Comparison of ENCODE assay signal across 7 mouse cellular contexts in the genomic region with DNA sequence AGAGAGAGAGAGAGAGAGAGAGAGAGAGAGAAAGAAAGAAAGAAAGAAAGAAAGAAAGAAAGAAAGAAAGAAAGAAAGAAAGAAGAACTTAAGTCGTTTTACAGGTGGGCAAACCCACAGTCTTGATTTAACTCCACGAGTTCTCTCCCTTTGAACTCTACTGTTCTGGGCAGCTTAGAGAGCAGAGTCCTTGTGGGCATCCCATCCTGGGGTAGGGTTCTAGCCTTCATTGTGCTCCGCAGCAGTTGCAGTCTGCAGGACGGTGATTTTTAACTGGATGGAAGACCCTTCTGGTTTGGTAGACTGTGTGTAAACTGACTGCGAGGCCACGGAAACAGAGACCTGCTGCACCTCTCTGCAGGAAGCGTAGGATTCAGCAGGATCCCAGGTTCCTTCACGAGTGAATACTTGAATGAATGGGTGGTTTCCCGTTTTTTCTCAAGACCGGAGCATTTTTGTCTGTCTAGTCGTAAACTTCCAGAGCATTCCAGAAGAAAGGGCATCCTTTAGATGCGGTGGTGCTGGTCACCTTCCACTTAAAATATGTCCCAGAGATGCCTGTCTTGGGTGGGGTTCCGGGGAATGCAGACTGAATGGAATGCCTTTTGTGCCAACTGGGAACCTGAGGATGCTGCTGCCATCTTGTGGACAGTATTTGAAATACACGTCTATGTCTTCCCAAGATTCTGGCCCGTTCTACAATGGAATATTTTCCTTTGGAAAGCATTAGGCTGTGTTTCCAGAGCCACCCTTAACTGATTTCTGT.
A peak's percentile ranks its signal among the peaks of the same experiment; 100 is the strongest.
DNase-seq lines count a peak whose midpoint lies in the region; ATAC-seq lines count a peak whose summit lies in the region.

No protein-coding gene starts in this region.

- H3K4me2 ChIP-seq in forebrain, embryonic 12.5 days, result peak overlapping the region; percentile 50
- peak overlapping the region; percentile 52 for H3K4me2 ChIP-seq in hindbrain, embryonic 12.5 days (replicated peaks)

- peaks cover 8% of the 10 kb centered on the region; the same call in 1 of the 2 replicates for H3K4me1 ChIP-seq in forebrain, embryonic 12.5 days
- H3K4me1 ChIP-seq in hindbrain, embryonic 12.5 days, result no peaks in the 10 kb centered on the region

- no peaks in the 10 kb centered on the region for H3K36me3 ChIP-seq in forebrain, embryonic 12.5 days (replicated peaks)
- H3K36me3 ChIP-seq in hindbrain, embryonic 12.5 days, result no peaks in the 10 kb centered on the region

- ATAC-seq in forebrain, embryonic 12.5 days (ENCODE audit: low FRiP score), result peak; percentile 44; the same call in 1 of the 2 replicates
- peak; percentile 61; the same call in 1 of the 2 replicates for ATAC-seq in hindbrain, embryonic 12.5 days (ENCODE audit: low FRiP score)

- no peaks in the 10 kb centered on the region for H3K9me3 ChIP-seq in forebrain, embryonic 12.5 days
- no peaks in the 10 kb centered on the region for H3K9me3 ChIP-seq in hindbrain, embryonic 12.5 days (replicated peaks)

- H3K4me3 ChIP-seq in forebrain, embryonic 12.5 days (replicated peaks), result peak overlapping the region; percentile 24
- H3K4me3 ChIP-seq in hindbrain, embryonic 12.5 days, result peak overlapping the region; percentile 21

- no peak overlapping the region for H3K27ac ChIP-seq in forebrain, embryonic 12.5 days
- H3K27ac ChIP-seq in hindbrain, embryonic 12.5 days, result no peak overlapping the region

- H3K27me3 ChIP-seq in forebrain, embryonic 12.5 days, result peaks cover 82% of the 10 kb centered on the region
- H3K27me3 ChIP-seq in hindbrain, embryonic 12.5 days, result peaks cover 30% of the 10 kb centered on the region

- no peak overlapping the region for H3K9ac ChIP-seq in forebrain, embryonic 12.5 days
- H3K9ac ChIP-seq in hindbrain, embryonic 12.5 days, result 0 out of 2 replicates have a peak overlapping the region, but pooled peaks have one; percentile 1

- peak; percentile 96 for DNase-seq in R1 (ENCODE audit: low read depth, low spot score)
- DNase-seq in c-Kit-positive CD71-positive TER-119-positive erythroid progenitor cells, embryonic 14.5 days (ENCODE audit: low spot score), result peak; percentile 30
- DNase-seq in layer of hippocampus, postnatal 25 days (ENCODE audit: extremely low spot score in 1 of 2, low spot score in 1 of 2), result peak; percentile 43 to 69
- DNase-seq in lung, postnatal 14 days, result peak; percentile 71
- peak; percentile 45 for DNase-seq in right cerebral cortex, postnatal 25 days

- 16% methylated on average over 15 of the region's 15 CpGs for WGBS in forebrain, embryonic 12.5 days
- 11% methylated on average over 15 of the region's 15 CpGs for WGBS in hindbrain, embryonic 12.5 days

Comparison
In these comparisons a context has a peak if more than half of its experiments do, and no peak if none do; other contexts are left out.
1. DNase-seq: peak in every context shown above with its lines; median percentile 96 in R1; 71 in lung, postnatal 14 days; 56 in layer of hippocampus, postnatal 25 days; 45 in right cerebral cortex, postnatal 25 days; 30 in c-Kit-positive CD71-positive TER-119-positive erythroid progenitor cells, embryonic 14.5 days.